Mouse (Mus musculus) hindbrain, embryonic 11.5 days (tissue): ENCODE results near the gene Acsbg1. TPM values are rescaled to one million over a fixed set of nuclear protein-coding genes. Genes with fewer than 3 reads are reported as not detected.

Experiments
- ATAC-seq: fragments of 200-750 bp; cut with Nextera tagmentation; 2 replicates; pipeline ENCODE4 v1.8.0; 2017; ENCODE audit warnings: mild to moderate bottlenecking, moderate TSS enrichment, moderate library complexity; ENCODE audit not compliant: low FRiP score
- DNase-seq: peaks from one replicate; pipeline ENCODE4 v3.0.0-alpha.2; 2015; ENCODE audit warnings: low spot score
- H3K27ac ChIP-seq: fragments of 300-500 bp; sonication (generic); 2 replicates; pipeline ENCODE4 v1.5.1; 2014; ENCODE audit warnings: mild to moderate bottlenecking, low read depth, low read length
- H3K27me3 ChIP-seq: fragments of 300-500 bp; sonication (generic); 2 replicates; pipeline ENCODE4 v1.6.1; 2014; ENCODE audit warnings: mild to moderate bottlenecking, low read length, moderate library complexity, mixed read lengths; ENCODE audit not compliant: control insufficient read depth, insufficient read depth
- H3K36me3 ChIP-seq: fragments of 300-500 bp; sonication (generic); 2 replicates; pipeline ENCODE4 v1.6.1; 2014; ENCODE audit warnings: mild to moderate bottlenecking, low read length, moderate library complexity, mixed read lengths; ENCODE audit not compliant: control insufficient read depth, insufficient read depth
- H3K4me1 ChIP-seq: fragments of 300-500 bp; sonication (generic); replicated peaks from 2 replicates; pipeline ENCODE4 v1.6.1; 2014; ENCODE audit warnings: low read length, mixed read lengths; ENCODE audit not compliant: control insufficient read depth, insufficient read depth
- H3K4me2 ChIP-seq: fragments of 300-500 bp; sonication (generic); replicated peaks from 2 replicates; pipeline ENCODE4 v1.6.1; 2014; ENCODE audit warnings: mild to moderate bottlenecking, low read depth, low read length
- H3K4me3 ChIP-seq: fragments of 300-500 bp; sonication (generic); 2 replicates; pipeline ENCODE4 v1.5.1; 2014; ENCODE audit warnings: low read depth, low read length
- H3K9ac ChIP-seq: fragments of 300-500 bp; sonication (generic); 2 replicates; pipeline ENCODE4 v1.6.1; 2014; ENCODE audit warnings: low read depth, low read length
- H3K9me3 ChIP-seq: fragments of 300-500 bp; sonication (generic); 2 replicates; pipeline ENCODE4 v1.6.1; 2016; ENCODE audit warnings: low read length; ENCODE audit not compliant: control insufficient read depth
- whole genome bisulfite sequencing: fragments of 180-500 bp; shearing (Covaris S2); extraction: QIAGEN DNeasy Blood & Tissue Kit; methylation state at CpG from one replicate; pipeline ENCODE4 v1.1.7; 2014; 5-methylcytosine and 5-hydroxymethylcytosine counted together
- polyA plus RNA-seq: library from polyadenylated mRNA; unstranded; fragments of >200 nt; fragmentation: Nextera tagmentation; extraction: Ambion mirVana; gene quantifications from 2 replicates; pipeline ENCODE4 v1.2.1, GENCODE M21; 2014

Gene Acsbg1
- polyA plus RNA-seq = 6.3 and 7.1 TPM in 2 replicates

DNA sequence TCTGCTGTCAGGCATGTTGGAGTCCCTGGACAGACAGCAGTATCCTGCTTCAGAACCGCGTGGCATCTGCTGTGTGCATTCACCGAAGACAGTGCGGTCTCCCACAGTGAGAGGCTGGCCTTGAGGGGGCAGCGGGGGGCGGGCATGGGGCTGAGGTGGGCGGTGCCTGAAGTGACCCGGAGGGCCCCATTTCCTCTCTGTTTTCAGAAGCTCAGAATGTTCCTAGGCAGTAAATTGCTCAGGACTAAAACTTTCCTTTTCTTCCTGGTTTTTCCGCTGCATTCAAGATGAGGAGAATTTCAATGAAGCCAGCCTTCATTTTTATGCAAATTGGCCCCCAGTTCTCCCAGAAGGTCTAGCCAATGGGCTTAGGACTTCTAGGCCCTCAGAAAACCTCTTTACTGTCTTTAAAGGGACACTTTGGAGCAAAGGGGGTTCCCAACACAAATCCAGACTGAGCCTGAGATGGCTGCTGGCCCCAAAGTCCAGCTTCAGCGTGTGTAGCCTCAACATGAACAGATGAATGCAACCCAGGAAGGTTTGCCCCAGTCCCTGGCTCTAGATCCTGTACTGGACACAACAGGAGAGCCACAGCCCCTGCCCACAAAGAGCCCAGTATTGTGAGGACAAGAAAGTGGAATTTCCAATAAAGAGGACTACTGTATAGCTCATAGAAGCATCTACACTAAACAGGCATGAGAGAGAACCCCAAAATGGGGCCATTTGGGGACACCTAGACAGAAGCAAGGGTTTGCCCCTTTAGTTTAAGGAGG, at the start of gene Acsbg1:
TSS of gene Acsbg1 (minus strand) at position 266 of the 773 bp plus-strand sequence.
- no peaks in the 10 kb centered on the region; the same call in 1 of the 2 replicates for H3K4me1 ChIP-seq
- H3K36me3 ChIP-seq = no peaks in the 10 kb centered on the region
- DNase-seq (peak; percentile 30), ATAC-seq (peak; percentile 75)
- H3K9me3 ChIP-seq = no peaks in the 10 kb centered on the region
- peak within 1 kb of the TSS; percentile 36; the same call in 1 of the 2 replicates for H3K27ac ChIP-seq
- WGBS = 8% methylated on average over 10 of the region's 10 CpGs
- peak within 1 kb of the TSS; percentile 38; the same call in 1 of the 2 replicates for H3K9ac ChIP-seq
- H3K4me3 ChIP-seq = no peak within 1 kb of the TSS
- no peaks in the 10 kb centered on the region for H3K27me3 ChIP-seq
- H3K4me2 ChIP-seq = peak within 1 kb of the TSS; percentile 34; the same call in 1 of the 2 replicates

- Histone ChIP-seq H3K27me3 (no peaks in the 10 kb centered on the region), H3K4me3 (no peak overlapping the region), H3K27ac (no peak overlapping the region), H3K9me3 (no peaks in the 10 kb centered on the region), H3K9ac (no peak overlapping the region), H3K4me2 (no peak overlapping the region), H3K4me1 (no peaks in the 10 kb centered on the region), H3K36me3 (no peaks in the 10 kb centered on the region)
- WGBS = 88% methylated on average over 5 of the region's 5 CpGs
- no peak for DNase-seq
- no peak for ATAC-seq
Measured at GRCm38 (mm10) chr9:54708085-54708484, 46.4 kb upstream of the Acsbg1 start.

- WGBS = 69% methylated on average over 8 of the region's 8 CpGs
- Histone ChIP-seq H3K9ac (no peak overlapping the region), H3K27ac (no peak overlapping the region), H3K9me3 (no peaks in the 10 kb centered on the region), H3K36me3 (no peaks in the 10 kb centered on the region), H3K27me3 (no peaks in the 10 kb centered on the region), H3K4me2 (no peak overlapping the region), H3K4me1 (no peaks in the 10 kb centered on the region), H3K4me3 (no peak overlapping the region)
- ATAC-seq (no peak), DNase-seq (no peak)
Measured at GRCm38 (mm10) chr9:54707288-54707999, 45.8 kb upstream of the Acsbg1 start.

DNA sequence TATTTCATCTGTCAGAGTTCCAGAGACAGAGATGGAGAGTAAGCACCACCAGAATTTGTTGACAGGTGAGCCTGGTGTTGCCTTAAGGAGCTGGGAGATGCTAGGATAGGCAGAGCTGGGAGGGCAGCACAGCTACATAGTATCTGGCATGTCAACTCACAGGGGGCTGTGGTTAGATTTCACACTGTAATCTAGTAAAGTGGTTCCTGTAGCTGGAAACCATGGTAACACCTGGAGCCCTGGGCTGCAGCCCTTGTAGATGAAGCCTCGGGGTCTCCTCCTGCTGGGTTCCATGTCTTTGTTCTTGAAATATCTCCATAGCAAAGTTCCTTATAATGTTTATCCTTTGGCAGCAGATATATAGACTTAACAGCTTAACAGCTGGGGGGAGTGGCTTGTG, 43.9 kb upstream of the Acsbg1 start:
- no peaks in the 10 kb centered on the region for H3K36me3 ChIP-seq
- no peak for ATAC-seq
- H3K9ac ChIP-seq = no peak overlapping the region

GRCm38 (mm10) chr9:54704361-54704760, 42.7 kb upstream of the Acsbg1 start:
- WGBS = 80% methylated on average over 5 of the region's 5 CpGs
- H3K9ac ChIP-seq = no peak overlapping the region
- H3K4me1 ChIP-seq = no peaks in the 10 kb centered on the region
- peaks cover 16% of the 10 kb centered on the region for H3K27me3 ChIP-seq
- DNase-seq (no peak), ATAC-seq (no peak)
- H3K4me3 ChIP-seq = no peak overlapping the region
- no peak overlapping the region for H3K27ac ChIP-seq
- no peaks in the 10 kb centered on the region for H3K9me3 ChIP-seq
- no peak overlapping the region for H3K4me2 ChIP-seq
- no peaks in the 10 kb centered on the region for H3K36me3 ChIP-seq

More for the DNA sequence above, 43.9 kb upstream of the Acsbg1 start:
- no peak for DNase-seq
- H3K4me2 ChIP-seq = no peak overlapping the region
- H3K27me3 ChIP-seq = peaks cover 7% of the 10 kb centered on the region
- WGBS = 70% methylated on average over 1 of the region's 1 CpGs
- H3K9me3 ChIP-seq = no peaks in the 10 kb centered on the region
- H3K27ac ChIP-seq = no peak overlapping the region
- no peaks in the 10 kb centered on the region for H3K4me1 ChIP-seq
- no peak overlapping the region for H3K4me3 ChIP-seq

DNA sequence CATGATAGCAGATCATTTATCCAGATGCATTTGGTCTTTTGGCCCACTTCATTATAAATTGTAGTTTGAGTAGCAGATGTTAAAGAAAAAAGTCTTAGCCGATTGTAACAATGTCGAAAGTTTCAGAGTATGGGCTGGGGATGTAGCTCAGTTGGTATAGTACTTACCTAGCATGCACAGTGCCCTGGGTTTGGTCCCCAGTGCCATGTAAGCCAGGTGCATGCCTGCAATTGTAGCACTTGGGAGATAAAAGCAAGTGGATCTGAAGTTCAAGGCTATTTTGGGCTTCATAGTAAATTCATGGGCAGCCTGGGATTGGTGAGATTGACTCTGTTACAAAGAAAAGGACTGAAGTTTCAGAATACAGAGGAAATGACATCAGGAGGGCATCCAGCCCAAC, 40.9 kb upstream of the Acsbg1 start:
- H3K36me3 ChIP-seq = no peaks in the 10 kb centered on the region
- H3K9ac ChIP-seq = no peak overlapping the region
- H3K27me3 ChIP-seq = peaks cover 27% of the 10 kb centered on the region
- H3K4me2 ChIP-seq = no peak overlapping the region
- DNase-seq (no peak), ATAC-seq (no peak)
- H3K9me3 ChIP-seq = no peaks in the 10 kb centered on the region
- 66% methylated on average over 2 of the region's 2 CpGs for WGBS
- no peaks in the 10 kb centered on the region for H3K4me1 ChIP-seq
- H3K27ac ChIP-seq = no peak overlapping the region
- no peak overlapping the region for H3K4me3 ChIP-seq

- Histone ChIP-seq H3K9ac (no peak overlapping the region), H3K36me3 (no peaks in the 10 kb centered on the region), H3K4me1 (no peaks in the 10 kb centered on the region), H3K4me3 (no peak overlapping the region), H3K9me3 (no peaks in the 10 kb centered on the region), H3K4me2 (no peak overlapping the region), H3K27me3 (peaks cover 27% of the 10 kb centered on the region), H3K27ac (no peak overlapping the region)
- WGBS = 77% methylated on average over 7 of the region's 7 CpGs
- no peak for DNase-seq
- ATAC-seq = no peak
Measured at GRCm38 (mm10) chr9:54700746-54701145, 39.1 kb upstream of the Acsbg1 start.

GRCm38 (mm10) chr9:54700174-54700475, 38.5 kb upstream of the Acsbg1 start:
- peak overlapping the region; percentile 94 for H3K4me2 ChIP-seq
- WGBS = 36% methylated on average over 9 of the region's 9 CpGs
- H3K9me3 ChIP-seq = no peaks in the 10 kb centered on the region
- no peak overlapping the region for H3K27ac ChIP-seq
- ATAC-seq (no peak), DNase-seq (no peak)
- no peaks in the 10 kb centered on the region for H3K36me3 ChIP-seq
- H3K4me1 ChIP-seq = no peaks in the 10 kb centered on the region
- H3K9ac ChIP-seq = no peak overlapping the region; the same call in 1 of the 2 replicates
- peaks cover 27% of the 10 kb centered on the region for H3K27me3 ChIP-seq
- peak overlapping the region; percentile 63 for H3K4me3 ChIP-seq
